Mouse (Mus musculus) embryonic facial prominence, embryonic 12.5 days (tissue): Measurements from ENCODE around the gene Ifitm5. TPM values are rescaled to one million over a fixed set of nuclear protein-coding genes. Genes with fewer than 3 reads are reported as not detected.
"Not testable (repeated sequence)": the region's sequence is repeated elsewhere in the genome, so short reads cannot be mapped to it uniquely, and the experiment has no call there.

Source experiments
- ATAC-seq: fragments of 200-750 bp; cut with Nextera tagmentation; 2 replicates; pipeline ENCODE4 v1.8.0; 2017; ENCODE audit not compliant: insufficient number of reproducible peaks, insufficient read depth, low FRiP score, low TSS enrichment
- H3K27ac ChIP-seq: fragments of 300-500 bp; sonication (generic); 2 replicates; pipeline ENCODE4 v1.5.1; 2016; ENCODE audit warnings: mild to moderate bottlenecking
- H3K27me3 ChIP-seq: fragments of 300-500 bp; sonication (generic); 2 replicates; pipeline ENCODE4 v1.6.1; 2016; ENCODE audit warnings: mild to moderate bottlenecking, moderate library complexity
- H3K36me3 ChIP-seq: fragments of 300-500 bp; sonication (generic); 2 replicates; pipeline ENCODE4 v1.6.1; 2016; ENCODE audit warnings: mild to moderate bottlenecking
- H3K4me1 ChIP-seq: fragments of 300-500 bp; sonication (generic); 2 replicates; pipeline ENCODE4 v1.6.1; 2016
- H3K4me2 ChIP-seq: fragments of 300-500 bp; sonication (generic); replicated peaks from 2 replicates; pipeline ENCODE4 v1.6.1; 2016; ENCODE audit warnings: mild to moderate bottlenecking, moderate library complexity
- H3K4me3 ChIP-seq: fragments of 300-500 bp; sonication (generic); 2 replicates; pipeline ENCODE4 v1.5.1; 2016; ENCODE audit warnings: mild to moderate bottlenecking
- H3K9ac ChIP-seq: fragments of 300-500 bp; sonication (generic); 2 replicates; pipeline ENCODE4 v1.6.1; 2016; ENCODE audit warnings: mild to moderate bottlenecking, moderate library complexity
- H3K9me3 ChIP-seq: fragments of 300-500 bp; sonication (generic); 2 replicates; pipeline ENCODE4 v1.6.1; 2016; ENCODE audit warnings: mild to moderate bottlenecking, moderate library complexity
- WGBS: fragments of 180-500 bp; shearing (Covaris S2); methylation state at CpG from one replicate; pipeline ENCODE4 v1.1.7; 2016; 5-methylcytosine and 5-hydroxymethylcytosine counted together
- polyA plus RNA-seq: library from polyadenylated mRNA; unstranded; fragments of >200 nt; fragmentation: Nextera tagmentation; extraction: Ambion mirVana; gene quantifications from 2 replicates; pipeline ENCODE4 v1.2.1, GENCODE M21; 2016

Ifitm5 gene
- 4.2 and 4.5 TPM in 2 replicates for polyA plus RNA-seq

GRCm38 (mm10) chr7:140949824-140950530 is at the start of gene Ifitm5:
Gene Ifitm5 (minus strand): TSS chr7:140950291.
- ATAC-seq, result no peak
- no peaks in the 10 kb centered on the region for H3K27me3 ChIP-seq
- 86% methylated on average over 16 of the region's 16 CpGs for WGBS
- H3K4me2 ChIP-seq, result no peak within 1 kb of the TSS
- H3K4me1 ChIP-seq, result peaks cover 45% of the 10 kb centered on the region
- H3K4me3 ChIP-seq, result no peak within 1 kb of the TSS
- no peak within 1 kb of the TSS for H3K9ac ChIP-seq
- peak within 1 kb of the TSS; percentile 46; the same call in 1 of the 2 replicates for H3K27ac ChIP-seq
- H3K36me3 ChIP-seq, result peaks cover 59% of the 10 kb centered on the region
- no peaks in the 10 kb centered on the region for H3K9me3 ChIP-seq

DNA sequence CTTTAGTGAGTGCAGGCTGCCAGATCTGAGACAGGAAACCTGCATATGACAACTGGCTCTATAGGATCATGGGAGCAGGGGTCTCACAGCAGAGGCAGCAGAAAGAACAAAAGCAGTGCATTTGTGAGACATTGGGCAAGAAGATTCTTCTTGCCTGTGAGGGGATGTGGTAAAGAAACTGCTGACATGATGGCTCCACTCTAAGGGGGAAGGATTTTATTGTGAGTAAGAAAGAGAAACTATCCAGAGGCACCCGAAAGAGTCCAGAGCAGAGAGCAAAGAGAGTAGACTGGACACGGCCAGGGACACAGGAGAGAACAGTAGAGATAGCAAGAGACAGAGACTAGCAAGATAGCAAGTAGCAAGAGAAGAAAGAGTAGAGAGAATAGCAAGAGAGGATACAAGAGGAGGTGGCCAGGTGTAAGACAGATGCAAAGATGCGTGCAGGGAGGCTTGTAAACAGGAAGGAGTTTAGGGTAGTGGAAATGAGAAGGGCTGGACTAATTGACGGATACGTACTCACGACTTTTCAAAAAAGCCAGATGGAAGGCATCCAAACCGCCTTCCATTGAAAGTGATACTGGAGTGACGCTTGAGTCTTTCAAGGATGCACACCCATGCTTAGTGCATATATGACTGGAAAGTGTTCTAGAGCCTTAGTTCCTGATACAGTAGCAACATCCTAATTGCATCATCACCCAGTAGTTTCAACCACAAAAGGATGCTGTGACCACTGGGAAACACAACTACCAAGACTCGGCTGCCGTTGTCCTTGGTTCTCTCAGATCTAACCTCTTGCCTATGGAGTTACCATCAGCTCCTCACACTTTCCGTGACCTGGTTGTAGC is 49.0 kb upstream of the Ifitm5 start:
- no peak overlapping the region for H3K27ac ChIP-seq
- no peak overlapping the region for H3K9ac ChIP-seq
- no peak for ATAC-seq
- H3K4me2 ChIP-seq, result no peak overlapping the region
- H3K36me3 ChIP-seq, result no peaks in the 10 kb centered on the region
- H3K4me1 ChIP-seq, result no peaks in the 10 kb centered on the region
- H3K27me3 ChIP-seq, result no peaks in the 10 kb centered on the region
- WGBS, result 89% methylated on average over 11 of the region's 11 CpGs
- no peaks in the 10 kb centered on the region for H3K9me3 ChIP-seq
- H3K4me3 ChIP-seq, result no peak overlapping the region

DNA sequence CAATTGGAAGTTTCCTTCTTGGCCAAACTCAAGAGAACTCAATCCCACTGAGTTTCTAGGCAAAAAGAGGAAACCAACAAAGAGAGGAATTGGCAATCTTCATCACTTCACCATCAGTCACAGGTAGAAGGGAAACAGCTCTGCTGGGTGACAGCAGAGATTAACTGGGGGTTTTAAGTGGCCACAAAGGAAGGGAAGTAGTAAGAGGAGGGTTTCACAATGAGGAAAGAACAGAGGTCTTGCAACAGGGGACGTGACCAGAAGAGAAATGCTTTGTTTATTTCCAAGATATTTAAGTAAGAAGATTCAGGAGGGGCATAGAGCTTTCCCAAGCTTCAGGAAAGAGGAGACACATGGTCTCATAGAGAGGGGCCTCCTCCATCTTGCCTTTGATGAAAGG is 47.7 kb upstream of the Ifitm5 start:
- no peak overlapping the region for H3K27ac ChIP-seq
- no peaks in the 10 kb centered on the region for H3K9me3 ChIP-seq
- no peak overlapping the region for H3K4me2 ChIP-seq
- H3K36me3 ChIP-seq, result no peaks in the 10 kb centered on the region
- no peak overlapping the region for H3K4me3 ChIP-seq
- no peaks in the 10 kb centered on the region for H3K4me1 ChIP-seq
- H3K9ac ChIP-seq, result no peak overlapping the region
- WGBS, result 56% methylated on average over 1 of the region's 1 CpGs
- no peak for ATAC-seq
- H3K27me3 ChIP-seq, result no peaks in the 10 kb centered on the region

- no peak for ATAC-seq
- 89% methylated on average over 14 of the region's 14 CpGs for WGBS
- Histone ChIP-seq H3K27me3 (no peaks in the 10 kb centered on the region), H3K4me1 (0 out of 2 replicates have a peak, but pooled peaks cover 3% of the 10 kb centered on the region), H3K9me3 (no peaks in the 10 kb centered on the region), H3K4me2 (no peak overlapping the region), H3K4me3 (no peak overlapping the region), H3K36me3 (no peaks in the 10 kb centered on the region), H3K27ac (no peak overlapping the region), H3K9ac (no peak overlapping the region)
Observed at GRCm38 (mm10) chr7:140991117-140991689, 41.1 kb upstream of the Ifitm5 start.

DNA sequence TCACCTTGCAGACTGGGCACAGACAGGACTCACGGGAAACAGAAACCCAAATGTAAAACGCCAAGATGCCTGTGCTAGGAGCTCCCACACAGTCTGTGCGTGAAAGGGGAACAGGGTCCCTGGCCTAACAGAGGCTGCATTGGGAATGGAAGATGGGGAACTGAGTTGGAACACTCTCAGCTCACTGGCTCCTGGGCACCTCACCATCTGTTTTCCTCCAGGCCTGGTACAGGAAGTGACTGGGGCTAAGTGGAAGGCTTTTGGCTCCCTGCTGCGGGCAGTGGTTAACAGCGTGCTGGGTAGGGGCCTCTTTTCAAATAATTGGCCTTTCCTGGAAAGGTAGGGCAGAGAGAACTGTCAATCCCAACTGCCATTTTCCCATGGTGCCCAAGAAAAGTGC is 40.5 kb upstream of the Ifitm5 start:
- Histone ChIP-seq H3K9ac (no peak overlapping the region), H3K27me3 (no peaks in the 10 kb centered on the region), H3K9me3 (no peaks in the 10 kb centered on the region), H3K36me3 (no peaks in the 10 kb centered on the region), H3K4me2 (no peak overlapping the region), H3K27ac (no peak overlapping the region), H3K4me3 (no peak overlapping the region), H3K4me1 (0 out of 2 replicates have a peak, but pooled peaks cover 3% of the 10 kb centered on the region)
- 53% methylated on average over 5 of the region's 5 CpGs for WGBS
- ATAC-seq, result no peak

- H3K9ac ChIP-seq, result no peak overlapping the region
- 0 out of 2 replicates have a peak, but pooled peaks cover 3% of the 10 kb centered on the region for H3K4me1 ChIP-seq
- no peak overlapping the region for H3K4me3 ChIP-seq
- no peaks in the 10 kb centered on the region for H3K9me3 ChIP-seq
- 50% methylated on average over 6 of the region's 6 CpGs for WGBS
- no peaks in the 10 kb centered on the region for H3K36me3 ChIP-seq
- no peaks in the 10 kb centered on the region for H3K27me3 ChIP-seq
- ATAC-seq, result no peak
- H3K4me2 ChIP-seq, result no peak overlapping the region
- no peak overlapping the region for H3K27ac ChIP-seq
Observed at GRCm38 (mm10) chr7:140990185-140990584, 40.1 kb upstream of the Ifitm5 start.

GRCm38 (mm10) chr7:140989022-140989421 is 38.9 kb upstream of the Ifitm5 start:
- no peaks in the 10 kb centered on the region for H3K27me3 ChIP-seq
- no peaks in the 10 kb centered on the region for H3K9me3 ChIP-seq
- H3K36me3 ChIP-seq, result no peaks in the 10 kb centered on the region
- no peak overlapping the region for H3K4me2 ChIP-seq
- H3K4me3 ChIP-seq, result no peak overlapping the region
- H3K4me1 ChIP-seq, result 0 out of 2 replicates have a peak, but pooled peaks cover 3% of the 10 kb centered on the region
- no peak overlapping the region for H3K27ac ChIP-seq
- WGBS, result 80% methylated on average over 4 of the region's 4 CpGs
- no peak overlapping the region for H3K9ac ChIP-seq
- ATAC-seq, result no peak

- Histone ChIP-seq H3K27ac (no peak overlapping the region), H3K4me1 (0 out of 2 replicates have a peak, but pooled peaks cover 3% of the 10 kb centered on the region), H3K4me3 (no peak overlapping the region), H3K36me3 (no peaks in the 10 kb centered on the region), H3K4me2 (no peak overlapping the region), H3K9me3 (no peaks in the 10 kb centered on the region), H3K9ac (no peak overlapping the region), H3K27me3 (no peaks in the 10 kb centered on the region)
- WGBS, result 80% methylated on average over 17 of the region's 17 CpGs
- no peak for ATAC-seq
Observed at GRCm38 (mm10) chr7:140987182-140988138, 37.4 kb upstream of the Ifitm5 start.

- Histone ChIP-seq H3K36me3 (no peaks in the 10 kb centered on the region), H3K27me3 (no peaks in the 10 kb centered on the region), H3K4me3 (no peak overlapping the region), H3K27ac (no peak overlapping the region), H3K4me1 (no peaks in the 10 kb centered on the region), H3K9me3 (no peaks in the 10 kb centered on the region), H3K9ac (no peak overlapping the region), H3K4me2 (no peak overlapping the region)
- WGBS, result 88% methylated on average over 7 of the region's 7 CpGs
- ATAC-seq, result no peak
Observed at GRCm38 (mm10) chr7:140982971-140983370, 32.9 kb upstream of the Ifitm5 start.

GRCm38 (mm10) chr7:140981704-140982103 is 31.6 kb upstream of the Ifitm5 start:
- Histone ChIP-seq H3K4me3 (no peak overlapping the region), H3K4me1 (no peaks in the 10 kb centered on the region), H3K27me3 (no peaks in the 10 kb centered on the region), H3K9ac (no peak overlapping the region), H3K4me2 (no peak overlapping the region), H3K27ac (no peak overlapping the region), H3K36me3 (no peaks in the 10 kb centered on the region), H3K9me3 (no peaks in the 10 kb centered on the region)
- ATAC-seq, result no peak
- WGBS, result 80% methylated on average over 8 of the region's 8 CpGs

DNA sequence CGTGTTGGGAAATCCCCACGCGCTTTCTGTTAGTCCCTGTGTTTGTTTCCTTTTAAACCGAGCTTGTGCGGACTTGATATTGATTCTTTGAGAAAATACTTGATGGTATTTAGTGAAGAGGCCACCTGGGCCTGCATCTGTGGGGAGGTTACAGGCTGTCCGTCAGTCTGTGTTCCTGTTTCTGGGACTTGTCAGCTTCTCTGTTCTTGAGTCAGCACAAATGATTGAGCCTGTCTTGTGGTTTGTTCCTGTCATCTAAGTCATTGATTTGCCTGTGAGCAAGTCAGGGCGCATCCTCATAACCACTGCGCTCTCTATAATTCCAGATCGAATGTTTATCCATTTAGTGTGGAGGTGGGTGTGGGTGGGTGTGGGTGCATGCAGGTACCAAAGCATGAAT is 26.6 kb upstream of the Ifitm5 start:
- 85% methylated on average over 9 of the region's 9 CpGs for WGBS
- not testable (repeated sequence) for H3K36me3 ChIP-seq, H3K27ac ChIP-seq, ATAC-seq, H3K4me3 ChIP-seq, H3K9ac ChIP-seq, H3K27me3 ChIP-seq, H3K9me3 ChIP-seq, H3K4me2 ChIP-seq
- peaks cover 13% of the 10 kb centered on the region for H3K4me1 ChIP-seq
